In genomic region chr3:94745691-94746090, GRCm38 (mm10) we compare ENCODE assay signal across 14 mouse cellular contexts. TPM values are rescaled to one million over a fixed set of nuclear protein-coding genes. Genes with fewer than 3 reads are reported as not detected.
"Had no signal": no experiment of that assay in that cellular context is flagged by ENCODE, and none has a peak within 500 bp of the region (broad histone marks: within the 10 kb centered on the region; RNA-seq: fewer than 3 reads in every experiment).

No protein-coding gene starts in this region.

- H3K9ac ChIP-seq: intestine, embryonic 15.5 days; limb, embryonic 13.5 days; liver, embryonic 13.5 days had no signal

- DNase-seq: kidney, adult 9 months; kidney, postnatal 14 days; kidney, postnatal 4 days; liver, embryonic 13.5 days; lung, adult 18-20 months; lung, postnatal 14 days; midbrain, embryonic 14.5 days; thymus, postnatal 25 days had no signal

- H3K36me3 ChIP-seq: intestine, embryonic 15.5 days; limb, embryonic 10.5 days; liver, embryonic 13.5 days had no signal

- H3K4me2 ChIP-seq: intestine, embryonic 15.5 days; limb, embryonic 13.5 days; liver, embryonic 13.5 days had no signal

- H3K27ac ChIP-seq: intestine, embryonic 15.5 days; limb, embryonic 10.5 days; limb, embryonic 13.5 days; liver, embryonic 13.5 days; macrophage had no signal

- H3K9me3 ChIP-seq: intestine, embryonic 15.5 days; limb, embryonic 10.5 days; limb, embryonic 13.5 days; liver, embryonic 13.5 days had no signal

- H3K4me3 ChIP-seq: intestine, embryonic 15.5 days; limb, embryonic 10.5 days; limb, embryonic 13.5 days; liver, embryonic 13.5 days had no signal

- H3K4me1 ChIP-seq: intestine, embryonic 15.5 days; limb, embryonic 10.5 days; limb, embryonic 13.5 days; liver, embryonic 13.5 days had no signal

- H3K27me3 ChIP-seq: intestine, embryonic 15.5 days; limb, embryonic 13.5 days; liver, embryonic 13.5 days had no signal

- ATAC-seq: intestine, embryonic 15.5 days had no signal

RNA-seq across cellular contexts. Expression of gene Selenbp2, which starts 52.3 kb away (rescaled TPM):
- polyA plus RNA-seq: midbrain, embryonic 14.5 days; neural tube, embryonic 11.5 days; thymus, postnatal 0 days had no signal
